22 mouse cellular contexts compared by ENCODE assay signal in genomic region chr13:112537065-112537464, GRCm38 (mm10). TPM values are rescaled to one million over a fixed set of nuclear protein-coding genes. Genes with fewer than 3 reads are reported as not detected.
"Had no signal": no experiment of that assay in that cellular context is flagged by ENCODE, and none has a peak within 500 bp of the region (broad histone marks: within the 10 kb centered on the region; RNA-seq: fewer than 3 reads in every experiment).

No protein-coding gene starts in this region.

- H3K36me3 ChIP-seq: liver, embryonic 13.5 days; lung, embryonic 15.5 days; midbrain, embryonic 10.5 days; midbrain, embryonic 12.5 days; neural tube, embryonic 13.5 days; neural tube, embryonic 15.5 days; stomach, embryonic 15.5 days had no signal

- DNase-seq: liver, embryonic 13.5 days; lung, adult 2 months; lung, postnatal 14 days; lung, postnatal 4 days; midbrain, embryonic 14.5 days; retina, postnatal 1 day; right cerebral cortex, adult 18-20 months; right cerebral cortex, postnatal 14 days; thymus, adult 2 months; thymus, postnatal 25 days; thymus, postnatal 4 days had no signal

- H3K9ac ChIP-seq: liver, embryonic 13.5 days; lung, embryonic 15.5 days; midbrain, embryonic 12.5 days; neural tube, embryonic 13.5 days; neural tube, embryonic 15.5 days; stomach, embryonic 15.5 days had no signal

- H3K4me1 ChIP-seq: megakaryocyte, embryonic 14.5 days; midbrain, embryonic 12.5 days; stomach, embryonic 15.5 days had no signal

- H3K4me3 ChIP-seq: liver, embryonic 13.5 days; lung, embryonic 15.5 days; megakaryocyte, embryonic 14.5 days; midbrain, embryonic 10.5 days; midbrain, embryonic 12.5 days; myocyte; neural tube, embryonic 13.5 days; neural tube, embryonic 15.5 days; stomach, embryonic 15.5 days had no signal

- ATAC-seq: lung, postnatal 0 days; midbrain, embryonic 16.5 days had no signal

- H3K4me2 ChIP-seq: liver, embryonic 13.5 days; lung, embryonic 15.5 days; midbrain, embryonic 12.5 days; neural tube, embryonic 13.5 days; neural tube, embryonic 15.5 days; stomach, embryonic 15.5 days had no signal

- H3K27ac ChIP-seq: liver, embryonic 13.5 days; lung, embryonic 15.5 days; midbrain, embryonic 10.5 days; midbrain, embryonic 12.5 days; neural tube, embryonic 13.5 days; neural tube, embryonic 15.5 days; stomach, embryonic 15.5 days; stomach, postnatal 0 days had no signal

- H3K27me3 ChIP-seq: liver, embryonic 13.5 days; lung, embryonic 15.5 days; midbrain, embryonic 12.5 days; neural tube, embryonic 13.5 days; neural tube, embryonic 15.5 days; stomach, embryonic 15.5 days had no signal

- H3K9me3 ChIP-seq: liver, embryonic 13.5 days; lung, embryonic 15.5 days; megakaryocyte, embryonic 14.5 days; midbrain, embryonic 10.5 days; midbrain, embryonic 12.5 days; neural tube, embryonic 13.5 days; neural tube, embryonic 15.5 days; stomach, embryonic 15.5 days had no signal

RNA-seq across cellular contexts. Expression of gene Il31ra, which starts 57.1 kb away (rescaled TPM):
- polyA plus RNA-seq: lung, embryonic 15.5 days; lung, postnatal 0 days; midbrain, embryonic 10.5 days; midbrain, embryonic 12.5 days; midbrain, embryonic 14.5 days; myocyte had no signal
